Mouse (Mus musculus): ENCODE measurements around the gene Dscaml1. TPM values are rescaled to one million over a fixed set of nuclear protein-coding genes. Genes with fewer than 3 reads are reported as not detected.

Gene Dscaml1
- not detected for total RNA-seq (2021)
- long read RNA-seq, experiment 1, result 0 reads
- long read RNA-seq, experiment 2, result 0 reads

GRCm38 (mm10) chr9:45426456-45426855 lies at the start of gene Dscaml1:
Gene Dscaml1 (plus strand): TSS chr9:45426628.
- no peak for DNase-seq (ENCODE audit: low spot score)

- no peak for DNase-seq (ENCODE audit: low spot score)
Measured at GRCm38 (mm10) chr9:45376883-45377282, 49.5 kb upstream of the Dscaml1 start.

- no peak for DNase-seq (ENCODE audit: low spot score)
Measured at GRCm38 (mm10) chr9:45380411-45381251, 45.8 kb upstream of the Dscaml1 start.

- no peak for DNase-seq (ENCODE audit: low spot score)
Measured at GRCm38 (mm10) chr9:45382336-45382735, 44.1 kb upstream of the Dscaml1 start.

GRCm38 (mm10) chr9:45382834-45383233 lies 43.6 kb upstream of the Dscaml1 start:
- DNase-seq (ENCODE audit: low spot score), result no peak

- no peak for DNase-seq (ENCODE audit: low spot score)
Measured at GRCm38 (mm10) chr9:45383883-45384282, 42.5 kb upstream of the Dscaml1 start.

GRCm38 (mm10) chr9:45386698-45387097 lies 39.7 kb upstream of the Dscaml1 start:
- no peak for DNase-seq (ENCODE audit: low spot score)

- DNase-seq (ENCODE audit: low spot score), result peak; percentile 89
Measured at GRCm38 (mm10) chr9:45388385-45388994, 37.9 kb upstream of the Dscaml1 start.

- DNase-seq (ENCODE audit: low spot score), result no peak
Measured at GRCm38 (mm10) chr9:45389596-45389995, 36.8 kb upstream of the Dscaml1 start.

GRCm38 (mm10) chr9:45391299-45391698 lies 35.1 kb upstream of the Dscaml1 start:
- no peak for DNase-seq (ENCODE audit: low spot score)

GRCm38 (mm10) chr9:45395218-45395617 lies 31.2 kb upstream of the Dscaml1 start:
- no peak for DNase-seq (ENCODE audit: low spot score)

GRCm38 (mm10) chr9:45395796-45396195 lies 30.6 kb upstream of the Dscaml1 start:
- no peak for DNase-seq (ENCODE audit: low spot score)

GRCm38 (mm10) chr9:45398336-45398735 lies 28.1 kb upstream of the Dscaml1 start:
- no peak for DNase-seq (ENCODE audit: low spot score)

- DNase-seq (ENCODE audit: low spot score), result no peak
Measured at GRCm38 (mm10) chr9:45399434-45399833, 27.0 kb upstream of the Dscaml1 start, which contains the start of gene Fxyd2. Gene Fxyd2 (plus strand): TSS chr9:45399669.

GRCm38 (mm10) chr9:45401851-45402250 lies 24.6 kb upstream of the Dscaml1 start:
- DNase-seq (ENCODE audit: low spot score), result no peak

GRCm38 (mm10) chr9:45402957-45403356 lies 23.5 kb upstream of the Dscaml1 start:
- no peak for DNase-seq (ENCODE audit: low spot score)

- DNase-seq (ENCODE audit: low spot score), result no peak
Measured at GRCm38 (mm10) chr9:45405694-45406093, 20.7 kb upstream of the Dscaml1 start.

- no peak for DNase-seq (ENCODE audit: low spot score)
Measured at GRCm38 (mm10) chr9:45406808-45407207, 19.6 kb upstream of the Dscaml1 start.

GRCm38 (mm10) chr9:45407706-45408675 lies 18.4 kb upstream of the Dscaml1 start:
- peak; percentile 81 for DNase-seq (ENCODE audit: low spot score)

- no peak for DNase-seq (ENCODE audit: low spot score)
Measured at GRCm38 (mm10) chr9:45410193-45410592, 16.2 kb upstream of the Dscaml1 start.

- no peak for DNase-seq (ENCODE audit: low spot score)
Measured at GRCm38 (mm10) chr9:45410614-45411013, 15.8 kb upstream of the Dscaml1 start.

- DNase-seq (ENCODE audit: low spot score), result no peak
Measured at GRCm38 (mm10) chr9:45411111-45411510, 15.3 kb upstream of the Dscaml1 start.
